Mouse (Mus musculus) T-cell, adult 66 days (primary cell): ENCODE measurements around the gene Spink2. TPM values are rescaled to one million over a fixed set of nuclear protein-coding genes. Genes with fewer than 3 reads are reported as not detected.

ENCODE experiments used
- total RNA-seq, 2 experiments: library from RNA; stranded (reverse); gene quantifications; 3 replicates in 1 of 2; 4 replicates in 1 of 2; pipeline ENCODE4 v1.2.4; 2023

Spink2 gene
- total RNA-seq, result not detected

DNA sequence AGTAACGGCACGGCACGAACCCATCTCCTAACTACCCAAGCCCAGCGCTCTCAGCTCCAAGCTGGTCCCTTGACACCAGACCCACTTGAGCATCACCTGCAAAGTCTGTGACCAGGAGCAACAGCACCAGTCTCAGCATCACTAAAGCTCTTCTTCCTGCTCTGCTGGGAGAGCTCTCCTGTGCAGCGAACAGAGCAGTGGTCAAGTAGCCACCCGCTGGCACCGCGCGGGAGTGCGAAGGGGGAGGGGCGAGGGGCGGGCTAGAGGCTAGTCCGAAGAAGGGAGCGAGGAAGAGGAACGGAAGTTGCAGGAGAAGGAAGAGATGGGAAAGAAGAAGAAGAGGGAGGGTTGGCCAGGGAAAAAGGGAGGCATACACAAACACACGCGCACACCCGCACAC, at the start of gene Spink2:
Spink2 (minus strand) TSS at position 236 of the 400 bp plus-strand sequence.

Other genes starting within 250 kb of the Spink2 start
- gene Srp72, start 236.8 kb downstream of the Spink2 start, total RNA-seq, result 100 to 1,000 TPM; 155 to 159 TPM
- gene Arl9, start 207.4 kb downstream of the Spink2 start, total RNA-seq, result 1 to 10 TPM in 1 of 2 experiments, not detected in 1; 2.9 TPM
- gene Thegl, start 195.4 kb downstream of the Spink2 start, total RNA-seq, result not detected
- 10 to 100 TPM; 31.1 to 42.4 TPM for gene Hopx, start 96.3 kb downstream of the Spink2 start, total RNA-seq
- 10 to 100 TPM; 29.4 to 31.1 TPM for gene Rest, start 54.0 kb upstream of the Spink2 start, total RNA-seq
- 10 to 100 TPM; 21.6 to 25.6 TPM for gene Noa1, start 98.6 kb upstream of the Spink2 start, total RNA-seq
- gene Polr2b, start 98.7 kb upstream of the Spink2 start, total RNA-seq, result 10 to 100 TPM; 46.9 to 54.7 TPM
- gene Igfbp7, start 196.6 kb upstream of the Spink2 start, total RNA-seq, result 1 to 10 TPM in 1 of 2 experiments, under 1 TPM in 1; 0.71 to 1.0 TPM